Mouse (Mus musculus): ENCODE data around the gene St6galnac3.

- TF ChIP-seq ETS1 (conservative IDR thresholded peaks at IDR 0.05; ENCODE audit: low read depth, low read length) (no peak), TCF12 (IDR thresholded peaks at IDR 0.05; ENCODE audit: low read depth, low read length) (no peak), CTCF (conservative IDR thresholded peaks at IDR 0.05 in 1 of 2, IDR thresholded peaks at IDR 0.05 in 1 of 2; ENCODE audit: low read depth in 2 of 2, low read length in 2 of 2) (no peak), USF1 (IDR thresholded peaks at IDR 0.05; ENCODE audit: low read depth, low read length) (no peak), MXI1 (IDR thresholded peaks at IDR 0.05; ENCODE audit: low read depth, low read length) (no peak)
Observed at GRCm38 (mm10) chr3:153508592-153508991, 216.4 kb downstream of the St6galnac3 start.

Data from CH12.LX (cell line).